Mouse (Mus musculus) limb, embryonic 13.5 days (tissue): ENCODE results near the gene Tead2. TPM values are rescaled to one million over a fixed set of nuclear protein-coding genes. Genes with fewer than 3 reads are reported as not detected.
"Not testable (repeated sequence)": the region's sequence is repeated elsewhere in the genome, so short reads cannot be mapped to it uniquely, and the experiment has no call there.

Experiments
- ATAC-seq: fragments of 200-750 bp; cut with Nextera tagmentation; 2 replicates; pipeline ENCODE4 v1.8.0; 2017; ENCODE audit warnings: low read depth, moderate number of reproducible peaks, moderate TSS enrichment; ENCODE audit not compliant: low FRiP score
- H3K27ac ChIP-seq: fragments of 300-500 bp; sonication (generic); 2 replicates; pipeline ENCODE4 v1.5.1; 2015; ENCODE audit warnings: inconsistent platforms, mild to moderate bottlenecking, moderate library complexity
- H3K27me3 ChIP-seq: fragments of 300-500 bp; sonication (generic); 2 replicates; pipeline ENCODE4 v1.6.1; 2015; ENCODE audit warnings: mild to moderate bottlenecking, inconsistent platforms
- H3K36me3 ChIP-seq: fragments of 300-500 bp; sonication (generic); 2 replicates; pipeline ENCODE4 v1.6.1; 2015; ENCODE audit warnings: inconsistent platforms, mild to moderate bottlenecking, moderate library complexity
- H3K4me1 ChIP-seq: fragments of 300-500 bp; sonication (generic); 2 replicates; pipeline ENCODE4 v1.6.1; 2015; ENCODE audit warnings: inconsistent platforms
- H3K4me2 ChIP-seq: fragments of 300-500 bp; sonication (generic); replicated peaks from 2 replicates; pipeline ENCODE4 v1.6.1; 2015; ENCODE audit warnings: inconsistent platforms, mild to moderate bottlenecking, moderate library complexity
- H3K4me3 ChIP-seq: fragments of 300-500 bp; sonication (generic); 2 replicates; pipeline ENCODE4 v1.5.1; 2015; ENCODE audit warnings: moderate library complexity, mild to moderate bottlenecking, inconsistent platforms
- H3K9ac ChIP-seq: fragments of 300-500 bp; sonication (generic); 2 replicates; pipeline ENCODE4 v1.6.1; 2015; ENCODE audit warnings: mild to moderate bottlenecking, inconsistent platforms
- H3K9me3 ChIP-seq: fragments of 300-500 bp; sonication (generic); 2 replicates; pipeline ENCODE4 v1.6.1; 2016; ENCODE audit warnings: inconsistent platforms
- WGBS: fragments of 180-500 bp; shearing (Covaris S2); methylation state at CpG from one replicate; pipeline ENCODE4 v1.1.7; 2015; 5-methylcytosine and 5-hydroxymethylcytosine counted together
- polyA plus RNA-seq: library from polyadenylated mRNA; unstranded; fragments of >200 nt; fragmentation: Nextera tagmentation; extraction: Ambion mirVana; gene quantifications from 2 replicates; pipeline ENCODE4 v1.2.1, GENCODE M21; 2015

Gene Tead2
- polyA plus RNA-seq: 259 and 263 TPM in 2 replicates

DNA sequence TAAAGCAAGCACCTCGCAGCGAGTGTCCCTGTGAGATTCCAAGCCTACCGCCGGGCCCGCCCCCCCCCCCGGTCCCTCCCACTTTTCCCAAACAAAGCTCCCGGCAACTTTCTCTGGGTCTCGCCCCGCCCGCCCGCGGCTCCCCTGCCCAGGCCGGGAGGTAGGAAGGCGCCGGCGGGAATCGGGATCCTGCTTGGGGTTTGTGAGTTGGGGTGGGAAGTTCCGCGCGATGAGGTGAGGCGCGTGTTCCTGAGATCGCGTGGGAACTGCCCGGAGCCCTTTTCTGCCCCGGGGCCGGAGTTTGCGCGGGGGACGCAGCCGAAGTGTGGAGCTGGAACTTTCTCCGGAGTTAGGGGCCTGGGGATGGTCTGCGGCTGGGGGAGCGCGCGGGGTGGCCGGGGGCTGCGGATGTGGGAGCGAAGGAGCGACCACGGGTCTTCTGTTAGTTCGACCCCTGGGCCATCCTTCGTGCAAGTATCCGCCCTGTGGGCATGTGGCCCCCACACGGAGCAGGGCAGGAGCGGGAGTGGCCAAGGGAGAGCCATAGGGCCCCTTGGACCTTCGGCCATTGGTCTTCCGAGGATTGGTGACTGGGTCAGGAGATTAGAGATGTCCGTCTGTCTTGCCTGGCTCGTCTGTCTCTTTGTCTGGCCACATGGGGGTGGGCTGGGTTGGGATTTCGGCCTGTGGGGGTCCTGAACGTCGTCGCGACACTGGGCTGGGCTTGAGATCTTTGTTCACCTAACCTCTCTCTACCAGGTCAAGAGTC, at the start of gene Tead2:
Gene Tead2 (plus strand): TSS at position 81 of the 769 bp plus-strand sequence.
- Histone ChIP-seq H3K9me3 (no peaks in the 10 kb centered on the region), H3K9ac (peak within 1 kb of the TSS; percentile 99), H3K4me3 (peak within 1 kb of the TSS; percentile 88), H3K4me1 (peaks cover 45% of the 10 kb centered on the region), H3K4me2 (peak within 1 kb of the TSS; percentile 96), H3K27me3 (peaks cover 26% of the 10 kb centered on the region), H3K27ac (peak within 1 kb of the TSS; percentile 99), H3K36me3 (peaks cover 39% of the 10 kb centered on the region)
- ATAC-seq: peak; percentile 51
- WGBS: under 1% methylated on average over 55 of the region's 55 CpGs

DNA sequence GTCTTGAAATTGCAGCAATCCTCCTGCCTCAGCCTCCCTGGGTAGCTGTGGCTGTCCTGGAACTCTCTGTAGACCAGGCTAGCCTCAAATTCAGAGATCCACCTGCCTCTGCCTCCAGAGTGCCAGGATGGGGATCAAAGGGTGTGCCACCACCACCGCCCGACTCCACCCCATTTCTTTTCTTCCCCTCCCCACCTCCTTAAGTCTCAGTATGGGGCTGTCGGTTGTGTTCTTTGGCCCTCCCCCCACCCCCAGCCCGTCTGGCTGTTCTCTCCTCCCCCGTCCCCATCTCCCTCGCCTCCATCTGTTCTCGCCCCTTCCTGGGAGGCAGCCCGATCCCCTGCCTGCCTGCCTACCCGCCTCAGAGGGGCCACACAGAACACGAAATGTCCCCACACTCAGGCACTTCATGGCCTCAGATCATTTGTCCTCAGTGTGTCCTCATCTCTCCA, 48.6 kb upstream of the Tead2 start:
- WGBS: 15% methylated on average over 10 of the region's 10 CpGs
- H3K4me3 ChIP-seq: no peak overlapping the region
- H3K27ac ChIP-seq: no peak overlapping the region
- H3K27me3 ChIP-seq: peaks cover 97% of the 10 kb centered on the region
- ATAC-seq: no peak
- peaks cover 23% of the 10 kb centered on the region for H3K9me3 ChIP-seq
- H3K4me1 ChIP-seq: peaks cover 13% of the 10 kb centered on the region
- H3K9ac ChIP-seq: no peak overlapping the region
- no peak overlapping the region for H3K4me2 ChIP-seq
- no peaks in the 10 kb centered on the region for H3K36me3 ChIP-seq

DNA sequence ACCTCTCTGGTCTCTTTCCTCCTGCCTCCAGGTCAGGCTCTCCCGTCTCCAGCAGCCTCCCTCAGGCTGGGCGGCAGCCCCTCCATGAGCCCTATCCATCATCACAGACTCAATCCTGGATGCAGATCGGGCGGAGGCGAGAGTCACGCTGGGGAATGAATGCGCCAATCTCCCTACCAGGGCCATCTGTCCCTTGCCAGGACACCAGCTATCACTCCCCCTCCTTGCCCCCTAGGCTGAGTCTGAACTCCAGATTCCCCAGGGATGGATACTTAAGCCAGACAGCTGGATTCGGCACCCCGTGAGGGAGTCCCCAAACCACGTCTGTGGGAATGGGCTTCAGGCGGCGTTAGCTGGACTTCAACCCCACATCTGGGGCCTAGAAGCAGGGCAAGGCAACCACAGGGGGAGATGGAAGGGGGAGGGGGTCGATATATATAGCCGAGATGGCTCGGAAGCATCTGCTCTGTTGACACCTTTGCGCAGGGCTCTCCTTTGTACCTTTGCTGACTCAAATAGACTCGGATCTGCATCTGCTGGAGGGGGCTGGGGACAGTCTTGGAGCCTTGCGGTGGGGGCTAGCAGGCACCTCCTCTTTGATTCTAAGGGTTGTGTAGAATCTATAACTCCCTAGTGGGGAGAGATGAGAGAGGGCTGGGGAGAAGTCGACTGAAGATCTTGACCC, 47.6 kb upstream of the Tead2 start:
- 2% methylated on average over 19 of the region's 19 CpGs for WGBS
- no peak for ATAC-seq
- Histone ChIP-seq H3K27me3 (peaks cover 100% of the 10 kb centered on the region), H3K36me3 (no peaks in the 10 kb centered on the region), H3K9ac (no peak overlapping the region), H3K4me1 (peaks cover 6% of the 10 kb centered on the region), H3K4me2 (no peak overlapping the region), H3K27ac (no peak overlapping the region), H3K4me3 (no peak overlapping the region), H3K9me3 (peaks cover 23% of the 10 kb centered on the region)

DNA sequence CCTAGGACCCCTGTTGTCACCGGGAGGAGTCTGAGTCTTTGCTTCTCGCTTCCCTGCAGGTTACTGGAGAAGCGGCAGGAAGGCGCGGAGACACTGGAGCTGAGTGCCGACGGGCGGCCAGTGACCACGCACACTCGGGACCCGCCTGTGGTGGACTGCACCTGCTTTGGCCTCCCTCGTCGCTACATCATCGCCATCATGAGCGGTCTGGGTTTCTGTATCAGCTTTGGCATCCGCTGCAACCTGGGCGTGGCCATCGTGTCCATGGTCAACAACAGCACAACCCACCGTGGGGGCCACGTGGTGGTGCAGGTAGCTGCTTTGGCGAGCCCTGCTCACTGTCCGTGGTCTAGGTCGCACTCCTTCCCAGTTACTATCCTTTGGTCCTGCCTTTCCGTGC, 46.9 kb upstream of the Tead2 start:
- H3K27ac ChIP-seq: no peak overlapping the region
- no peaks in the 10 kb centered on the region for H3K36me3 ChIP-seq
- H3K4me1 ChIP-seq: peaks cover 5% of the 10 kb centered on the region
- 6% methylated on average over 24 of the region's 24 CpGs for WGBS
- no peak overlapping the region for H3K9ac ChIP-seq
- 0 out of 2 replicates have a peak overlapping the region, but pooled peaks have one; percentile 7 for H3K4me3 ChIP-seq
- H3K27me3 ChIP-seq: peaks cover 97% of the 10 kb centered on the region
- peaks cover 23% of the 10 kb centered on the region for H3K9me3 ChIP-seq
- no peak overlapping the region for H3K4me2 ChIP-seq
- no peak for ATAC-seq

DNA sequence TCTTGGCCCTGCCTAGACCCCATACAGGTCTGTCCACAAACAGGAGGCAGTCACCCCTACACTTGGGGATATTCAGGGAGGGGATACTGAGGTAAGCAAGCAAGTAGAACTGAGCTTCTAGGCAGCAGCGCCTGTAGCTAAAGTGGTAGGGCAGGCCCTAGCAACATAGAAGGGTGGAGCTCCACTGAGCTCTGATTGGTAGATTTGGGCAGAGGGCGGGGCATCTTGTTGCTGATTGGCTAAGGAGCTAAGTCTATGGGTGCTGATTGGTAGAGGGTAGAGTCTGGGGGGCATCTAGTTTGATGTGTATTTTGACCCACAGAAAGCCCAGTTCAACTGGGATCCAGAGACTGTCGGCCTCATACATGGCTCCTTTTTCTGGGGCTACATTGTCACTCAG, 46.1 kb upstream of the Tead2 start:
- ATAC-seq: no peak
- no peak overlapping the region for H3K27ac ChIP-seq
- H3K4me3 ChIP-seq: no peak overlapping the region; the same call in 1 of the 2 replicates
- H3K4me2 ChIP-seq: no peak overlapping the region
- H3K4me1 ChIP-seq: peaks cover under 1% of the 10 kb centered on the region; the same call in 1 of the 2 replicates
- WGBS: 88% methylated on average over 3 of the region's 3 CpGs
- H3K9me3 ChIP-seq: peaks cover 23% of the 10 kb centered on the region
- H3K36me3 ChIP-seq: no peaks in the 10 kb centered on the region
- no peak overlapping the region for H3K9ac ChIP-seq
- H3K27me3 ChIP-seq: peaks cover 97% of the 10 kb centered on the region

DNA sequence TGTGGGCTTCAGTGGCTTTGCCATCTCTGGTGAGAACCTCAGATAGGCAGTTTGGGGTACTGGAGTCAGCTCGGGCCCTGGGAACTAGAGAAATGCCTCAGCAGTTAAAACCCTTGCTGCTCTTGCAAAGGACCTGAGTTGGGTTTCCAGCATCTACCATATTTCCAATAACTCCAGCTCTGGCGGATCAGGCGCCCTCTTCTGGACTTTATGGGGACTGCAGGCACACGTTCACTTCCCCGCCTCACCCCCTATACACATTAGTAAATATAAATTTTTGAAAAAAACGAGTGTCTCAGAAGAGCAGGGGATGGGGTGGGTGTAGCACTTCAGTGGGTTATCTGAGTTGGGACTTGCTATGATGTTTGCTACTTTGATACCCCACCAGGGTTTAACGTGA, 42.6 kb upstream of the Tead2 start:
- Histone ChIP-seq H3K36me3 (no peaks in the 10 kb centered on the region), H3K4me2 (no peak overlapping the region), H3K9me3 (peaks cover 27% of the 10 kb centered on the region), H3K27ac (no peak overlapping the region), H3K4me1 (peaks cover 15% of the 10 kb centered on the region), H3K9ac (no peak overlapping the region), H3K27me3 (peaks cover 97% of the 10 kb centered on the region), H3K4me3 (no peak overlapping the region)
- 59% methylated on average over 7 of the region's 7 CpGs for WGBS
- ATAC-seq: no peak

DNA sequence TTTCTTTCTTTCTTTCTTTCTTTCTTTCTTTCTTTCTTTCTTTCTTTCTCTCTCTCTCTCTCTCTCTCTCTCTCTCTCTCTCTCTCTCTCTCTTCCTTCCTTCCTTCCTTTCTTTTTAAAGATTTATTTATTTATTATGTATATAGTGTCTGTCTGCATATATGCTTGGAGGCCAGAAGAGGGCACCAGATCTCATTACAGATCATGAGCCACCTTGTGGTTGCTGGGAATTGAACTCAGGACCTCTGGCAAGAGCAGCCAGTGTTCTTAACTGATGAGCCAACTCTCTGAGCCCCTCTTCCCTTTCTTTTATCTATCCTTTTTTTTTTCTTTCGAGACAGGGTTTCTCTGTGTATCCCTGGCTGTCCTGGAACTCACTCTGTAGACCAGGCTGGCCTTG, 41.8 kb upstream of the Tead2 start:
- 58% methylated on average over 1 of the region's 1 CpGs for WGBS
- not testable (repeated sequence) for H3K27ac ChIP-seq, H3K36me3 ChIP-seq, H3K4me3 ChIP-seq, ATAC-seq, H3K4me2 ChIP-seq, H3K9ac ChIP-seq
- H3K4me1 ChIP-seq: peaks cover 15% of the 10 kb centered on the region
- peaks cover 97% of the 10 kb centered on the region for H3K27me3 ChIP-seq
- H3K9me3 ChIP-seq: peaks cover 24% of the 10 kb centered on the region

DNA sequence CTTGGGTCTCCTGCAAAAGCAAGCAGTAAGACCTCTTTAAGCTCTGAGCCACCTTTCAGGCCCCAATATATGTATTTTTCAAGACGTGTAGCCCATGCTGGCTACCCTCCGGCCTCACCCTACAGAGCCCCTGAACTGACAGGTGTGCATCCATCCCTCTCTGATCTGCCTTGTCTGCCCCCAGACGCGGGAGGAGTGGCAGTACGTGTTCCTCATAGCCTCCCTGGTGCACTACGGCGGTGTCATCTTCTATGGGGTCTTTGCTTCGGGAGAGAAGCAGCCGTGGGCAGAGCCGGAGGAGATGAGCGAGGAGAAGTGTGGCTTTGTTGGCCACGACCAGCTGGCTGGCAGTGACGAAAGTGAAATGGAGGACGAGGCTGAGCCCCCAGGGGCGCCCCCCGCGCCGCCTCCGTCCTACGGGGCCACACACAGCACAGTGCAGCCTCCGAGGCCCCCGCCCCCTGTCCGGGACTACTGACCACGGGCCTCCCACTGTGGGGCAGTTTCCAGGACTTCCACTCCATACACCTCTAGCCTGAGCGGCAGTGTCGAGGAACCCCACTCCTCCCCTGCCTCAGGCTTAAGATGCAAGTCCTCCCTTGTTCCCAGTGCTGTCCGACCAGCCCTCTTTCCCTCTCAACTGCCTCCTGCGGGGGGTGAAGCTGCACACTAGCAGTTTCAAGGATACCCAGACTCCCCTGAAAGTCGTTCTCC, 40.8 kb upstream of the Tead2 start:
- peaks cover 97% of the 10 kb centered on the region for H3K27me3 ChIP-seq
- H3K36me3 ChIP-seq: no peaks in the 10 kb centered on the region
- peaks cover 15% of the 10 kb centered on the region for H3K4me1 ChIP-seq
- no peak overlapping the region for H3K27ac ChIP-seq
- no peak for ATAC-seq
- peaks cover 15% of the 10 kb centered on the region for H3K9me3 ChIP-seq
- WGBS: 5% methylated on average over 29 of the region's 29 CpGs
- H3K9ac ChIP-seq: no peak overlapping the region; the same call in 1 of the 2 replicates
- 0 out of 2 replicates have a peak overlapping the region, but pooled peaks have one; percentile 10 for H3K4me3 ChIP-seq
- peak overlapping the region; percentile 38; the same call in 1 of the 2 replicates for H3K4me2 ChIP-seq

DNA sequence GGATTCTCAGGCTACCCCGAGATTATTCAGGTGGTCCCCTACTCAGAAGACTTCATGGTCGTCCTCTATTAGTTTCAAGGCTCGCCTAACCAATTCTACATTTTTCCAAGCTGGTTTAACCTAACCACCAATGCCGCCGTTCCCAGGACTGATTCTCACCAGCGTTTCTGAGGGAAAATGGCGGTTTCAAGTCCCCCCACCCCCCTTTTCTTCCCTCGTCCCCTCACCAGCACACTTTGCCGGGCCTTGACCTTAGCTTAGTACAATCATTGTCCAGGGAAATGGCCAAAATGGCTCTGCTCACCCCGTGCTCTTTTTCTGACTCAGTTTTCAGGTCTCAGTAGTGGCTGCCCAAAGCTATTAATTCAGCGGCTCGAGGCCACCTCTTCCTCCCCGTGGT, 40.2 kb upstream of the Tead2 start:
- peaks cover 8% of the 10 kb centered on the region for H3K9me3 ChIP-seq
- no peak for ATAC-seq
- H3K4me2 ChIP-seq: no peak overlapping the region
- no peak overlapping the region for H3K27ac ChIP-seq
- no peak overlapping the region for H3K4me3 ChIP-seq
- H3K4me1 ChIP-seq: peaks cover 15% of the 10 kb centered on the region
- H3K36me3 ChIP-seq: no peaks in the 10 kb centered on the region
- H3K27me3 ChIP-seq: peaks cover 97% of the 10 kb centered on the region
- H3K9ac ChIP-seq: no peak overlapping the region
- 2% methylated on average over 13 of the region's 13 CpGs for WGBS

DNA sequence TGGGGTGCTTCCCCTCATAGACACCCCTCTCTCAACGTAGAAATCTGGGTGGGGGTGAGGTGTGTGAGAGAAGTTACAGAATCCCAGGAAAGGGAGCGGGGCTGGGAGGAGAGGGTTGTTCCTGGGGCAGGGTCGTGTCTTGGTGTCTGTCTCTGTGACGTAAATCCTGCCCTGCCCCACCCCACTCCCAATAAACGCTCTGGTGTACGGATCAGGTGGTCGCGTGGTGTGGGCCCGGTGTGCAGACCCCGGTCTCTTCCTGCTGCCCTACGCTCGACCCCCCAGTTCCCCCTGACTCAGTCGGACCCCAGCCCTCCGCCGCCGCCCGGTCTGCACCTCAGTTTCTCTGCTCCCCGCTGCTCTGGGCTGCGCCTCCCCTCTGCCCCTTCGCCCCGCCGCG, 39.6 kb upstream of the Tead2 start:
- WGBS: 3% methylated on average over 23 of the region's 23 CpGs
- H3K4me2 ChIP-seq: peak overlapping the region; percentile 56
- H3K36me3 ChIP-seq: no peaks in the 10 kb centered on the region
- H3K9me3 ChIP-seq: 0 out of 2 replicates have a peak, but pooled peaks cover 4% of the 10 kb centered on the region
- H3K27me3 ChIP-seq: peaks cover 97% of the 10 kb centered on the region
- H3K9ac ChIP-seq: peak overlapping the region; percentile 39; the same call in 1 of the 2 replicates
- peaks cover 17% of the 10 kb centered on the region for H3K4me1 ChIP-seq
- no peak for ATAC-seq
- no peak overlapping the region for H3K27ac ChIP-seq
- H3K4me3 ChIP-seq: peak overlapping the region; percentile 29

DNA sequence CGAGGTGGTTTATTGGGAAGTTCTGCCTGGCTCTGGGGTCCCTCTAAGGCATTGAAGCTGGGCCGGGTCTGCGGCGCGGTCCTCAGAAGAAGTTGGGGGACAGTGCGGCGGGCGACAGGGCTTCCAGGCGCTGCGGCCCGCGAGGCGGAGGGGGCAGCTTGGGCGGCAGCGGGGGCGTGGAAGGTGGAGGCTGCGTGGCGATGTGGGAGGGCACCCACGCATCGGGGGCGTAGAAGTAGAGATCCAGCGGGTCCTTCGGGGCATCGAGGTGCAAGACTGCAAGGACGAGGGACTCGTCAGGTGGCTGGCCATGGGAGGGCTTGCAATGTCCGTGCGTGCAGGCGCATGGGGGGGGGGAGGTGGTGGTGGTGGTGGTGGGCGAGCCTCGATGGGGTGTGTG, 39.2 kb upstream of the Tead2 start:
- Histone ChIP-seq H3K36me3 (no peaks in the 10 kb centered on the region), H3K9ac (peak overlapping the region; percentile 39; the same call in 1 of the 2 replicates), H3K4me2 (peak overlapping the region; percentile 56), H3K27ac (no peak overlapping the region), H3K9me3 (0 out of 2 replicates have a peak, but pooled peaks cover 4% of the 10 kb centered on the region), H3K27me3 (peaks cover 97% of the 10 kb centered on the region), H3K4me3 (peak overlapping the region; percentile 29), H3K4me1 (peaks cover 19% of the 10 kb centered on the region)
- ATAC-seq: no peak
- 2% methylated on average over 31 of the region's 31 CpGs for WGBS
